Mouse (Mus musculus): ENCODE data around the gene Ogg1. TPM values are rescaled to one million over a fixed set of nuclear protein-coding genes. Genes with fewer than 3 reads are reported as not detected.

The Ogg1 gene
- polyA plus RNA-seq (2021): 26.2 TPM

- peak; percentile 96 for ATAC-seq
- CTCF ChIA-PET: no interaction called here
Observed at GRCm38 (mm10) chr6:113326533-113327315, at the start of gene Ogg1. Gene Ogg1, plus strand, starts transcription at chr6:113326972.

GRCm38 (mm10) chr6:113281676-113282075, 45.1 kb upstream of the Ogg1 start:
- no peaks in the 10 kb centered on the region for H3K27me3 ChIP-seq
- TF ChIP-seq CTCF (IDR thresholded peaks at IDR 0.05): no peak
- in situ Hi-C loops (cut with MboI; ENCODE audit: low pct_unique_long_range_greater_than_20kb): no loop called here
- DNase-seq (ENCODE audit: low read depth, low spot score) (no peak), ATAC-seq (no peak)
- ChIA-PET POLR2A (no interaction called here), CTCF (interaction anchor here (1.6 kb wide), 1 partner anchor 21 kb away, joined by 4 read pairs; no protein-coding TSS in a partner anchor)

More at GRCm38 (mm10) chr6:113326533-113327315, at the start of gene Ogg1:
- POLR2A ChIA-PET: interaction anchor here (1.2 to 1.7 kb wide), 3 partner anchors 16 to 38 kb away, joined by 4 read pairs; no protein-coding TSS in a partner anchor
- DNase-seq (ENCODE audit: low read depth, low spot score): peak; percentile 93
- no peaks in the 10 kb centered on the region for H3K27me3 ChIP-seq
- in situ Hi-C loops (cut with MboI; ENCODE audit: low pct_unique_long_range_greater_than_20kb): no loop called here
- no peak for TF ChIP-seq CTCF (IDR thresholded peaks at IDR 0.05)

- TF ChIP-seq CTCF (IDR thresholded peaks at IDR 0.05): no peak
- POLR2A ChIA-PET: no interaction called here
Observed at GRCm38 (mm10) chr6:113282101-113282802, 44.5 kb upstream of the Ogg1 start, which contains the start of gene Cpne9. Gene Cpne9, plus strand, starts transcription at chr6:113282307.

GRCm38 (mm10) chr6:113282969-113283368, 43.8 kb upstream of the Ogg1 start:
- H3K27me3 ChIP-seq: no peaks in the 10 kb centered on the region
- in situ Hi-C loops (cut with MboI; ENCODE audit: low pct_unique_long_range_greater_than_20kb): no loop called here
- no peak for DNase-seq (ENCODE audit: low read depth, low spot score)
- no peak for TF ChIP-seq CTCF (IDR thresholded peaks at IDR 0.05)
- ChIA-PET CTCF (interaction anchor here (1.6 kb wide), 1 partner anchor 20 kb away, joined by 4 read pairs; no protein-coding TSS in a partner anchor), POLR2A (no interaction called here)
- ATAC-seq: no peak

More at GRCm38 (mm10) chr6:113282101-113282802, 44.5 kb upstream of the Ogg1 start, which contains the start of gene Cpne9:
- no peaks in the 10 kb centered on the region for H3K27me3 ChIP-seq
- in situ Hi-C loops (cut with MboI; ENCODE audit: low pct_unique_long_range_greater_than_20kb): no loop called here
- CTCF ChIA-PET: interaction anchor here (1.6 kb wide), 1 partner anchor 20 kb away, joined by 4 read pairs; no protein-coding TSS in a partner anchor
- DNase-seq (ENCODE audit: low read depth, low spot score): no peak
- ATAC-seq: no peak

GRCm38 (mm10) chr6:113283500-113283899, 43.3 kb upstream of the Ogg1 start:
- in situ Hi-C loops (cut with MboI; ENCODE audit: low pct_unique_long_range_greater_than_20kb): no loop called here
- CTCF ChIA-PET: no interaction called here
- ATAC-seq: no peak

GRCm38 (mm10) chr6:113284931-113285330, 41.8 kb upstream of the Ogg1 start:
- ATAC-seq: no peak
- POLR2A ChIA-PET: no interaction called here
- no peaks in the 10 kb centered on the region for H3K27me3 ChIP-seq
- in situ Hi-C loops (cut with MboI; ENCODE audit: low pct_unique_long_range_greater_than_20kb): no loop called here
- no peak for TF ChIP-seq CTCF (IDR thresholded peaks at IDR 0.05)
- no peak for DNase-seq (ENCODE audit: low read depth, low spot score)
- CTCF ChIA-PET: interaction anchor here (1.0 to 1.5 kb wide), 2 partner anchors 10 to 15 kb away, joined by 3 to 4 read pairs; no protein-coding TSS in a partner anchor

More at GRCm38 (mm10) chr6:113283500-113283899, 43.3 kb upstream of the Ogg1 start:
- H3K27me3 ChIP-seq: no peaks in the 10 kb centered on the region
- TF ChIP-seq CTCF (IDR thresholded peaks at IDR 0.05): no peak
- no peak for DNase-seq (ENCODE audit: low read depth, low spot score)
- POLR2A ChIA-PET: no interaction called here

GRCm38 (mm10) chr6:113286316-113286715, 40.5 kb upstream of the Ogg1 start:
- DNase-seq (ENCODE audit: low read depth, low spot score) (no peak), ATAC-seq (no peak)
- ChIA-PET CTCF (no interaction called here), POLR2A (no interaction called here)
- no peak for TF ChIP-seq CTCF (IDR thresholded peaks at IDR 0.05)
- H3K27me3 ChIP-seq: no peaks in the 10 kb centered on the region
- in situ Hi-C loops (cut with MboI; ENCODE audit: low pct_unique_long_range_greater_than_20kb): no loop called here

GRCm38 (mm10) chr6:113287236-113287635, 39.5 kb upstream of the Ogg1 start:
- ATAC-seq (no peak), DNase-seq (ENCODE audit: low read depth, low spot score) (no peak)
- in situ Hi-C loops (cut with MboI; ENCODE audit: low pct_unique_long_range_greater_than_20kb): no loop called here
- TF ChIP-seq CTCF (IDR thresholded peaks at IDR 0.05): no peak
- H3K27me3 ChIP-seq: no peaks in the 10 kb centered on the region
- ChIA-PET CTCF (interaction anchor here (1.1 kb wide), 1 partner anchor 15 kb away, joined by 4 read pairs; no protein-coding TSS in a partner anchor), POLR2A (no interaction called here)

- in situ Hi-C loops (cut with MboI; ENCODE audit: low pct_unique_long_range_greater_than_20kb): no loop called here
- no peak for TF ChIP-seq CTCF (IDR thresholded peaks at IDR 0.05)
- H3K27me3 ChIP-seq: no peaks in the 10 kb centered on the region
- DNase-seq (ENCODE audit: low read depth, low spot score): no peak
- ChIA-PET CTCF (no interaction called here), POLR2A (no interaction called here)
- ATAC-seq: no peak
Observed at GRCm38 (mm10) chr6:113289346-113289745, 37.4 kb upstream of the Ogg1 start.

- no peaks in the 10 kb centered on the region for H3K27me3 ChIP-seq
- DNase-seq (ENCODE audit: low read depth, low spot score) (no peak), ATAC-seq (no peak)
- POLR2A ChIA-PET: no interaction called here
- in situ Hi-C loops (cut with MboI; ENCODE audit: low pct_unique_long_range_greater_than_20kb): no loop called here
- CTCF ChIA-PET: interaction anchor here (1.0 to 1.5 kb wide), 2 partner anchors 12 to 25 kb away, joined by 3 read pairs; no protein-coding TSS in a partner anchor
- TF ChIP-seq CTCF (IDR thresholded peaks at IDR 0.05): no peak
Observed at GRCm38 (mm10) chr6:113290346-113290745, 36.4 kb upstream of the Ogg1 start.

Data from Patski (cell line).